Mouse (Mus musculus): ENCODE results near the gene Cdyl2.

Cdyl2 gene

DNA sequence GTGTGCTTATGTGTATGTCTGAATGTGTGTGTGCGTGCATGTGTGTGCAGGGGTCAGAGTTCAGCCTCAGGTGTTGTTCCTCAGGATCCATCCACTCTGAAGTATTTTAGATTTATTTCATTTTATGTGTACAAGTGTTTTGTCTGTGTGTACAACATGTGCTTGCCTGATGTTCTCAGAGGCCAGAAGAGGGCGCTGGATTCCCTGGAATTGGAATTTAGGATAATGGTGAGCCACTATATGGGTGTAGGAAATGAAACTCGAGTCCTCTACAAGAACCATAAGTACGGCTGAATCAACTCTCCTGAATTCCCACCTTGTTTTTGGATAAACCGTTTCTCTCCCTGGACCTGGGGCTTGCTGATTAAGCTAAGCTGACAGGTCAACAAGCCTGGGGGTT lies 61.2 kb downstream of the Cdyl2 start:
- DNase-seq (ENCODE audit: extremely low spot score), result no peak

DNA sequence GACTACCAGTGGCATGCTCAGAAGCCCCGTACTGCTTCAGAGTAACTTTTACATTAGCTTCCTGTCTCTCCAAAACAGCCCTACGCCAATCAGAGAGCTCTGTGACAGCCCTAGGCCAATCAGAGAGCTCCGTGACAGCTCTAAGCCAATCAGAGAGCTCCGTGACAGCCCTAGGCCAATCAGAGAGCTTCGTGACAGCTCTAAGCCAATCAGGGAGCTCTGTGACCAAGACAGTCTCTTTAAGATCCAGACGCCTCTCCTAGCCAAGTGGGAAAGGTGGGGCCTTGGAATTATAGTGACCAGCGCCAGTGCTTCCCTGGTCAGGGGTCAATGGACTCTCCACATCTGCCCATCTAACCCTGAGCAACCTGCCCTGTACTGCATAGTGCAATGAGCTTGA lies 62.2 kb downstream of the Cdyl2 start:
- no peak for DNase-seq (ENCODE audit: extremely low spot score)

- DNase-seq (ENCODE audit: extremely low spot score), result no peak
These were observed 63.8 kb downstream of the Cdyl2 start for GRCm38 (mm10) chr8:116668977-116669376.

GRCm38 (mm10) chr8:116666781-116667325 lies 65.9 kb downstream of the Cdyl2 start:
- no peak for DNase-seq (ENCODE audit: extremely low spot score)

DNA sequence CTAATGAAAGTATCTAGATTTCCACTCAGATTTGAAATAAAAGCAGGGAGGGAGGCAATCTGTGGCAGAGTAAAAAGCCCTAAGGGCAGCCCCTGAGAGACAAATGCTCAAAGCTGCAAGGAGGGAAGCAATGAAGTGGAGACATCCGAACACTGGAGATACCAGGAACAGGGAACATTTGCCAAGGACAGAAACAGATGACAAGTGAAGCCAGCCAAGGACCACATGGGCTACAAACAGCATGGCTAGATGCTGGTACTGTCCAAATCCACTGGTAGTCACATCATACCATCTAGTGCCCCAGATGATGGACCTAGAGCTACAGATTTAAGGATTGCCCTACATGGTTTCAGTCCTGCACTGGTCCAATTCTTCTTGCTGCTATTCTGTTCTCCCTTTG lies 71.3 kb downstream of the Cdyl2 start:
- no peak for DNase-seq (ENCODE audit: extremely low spot score)

- no peak for DNase-seq (ENCODE audit: extremely low spot score)
These were observed 76.0 kb downstream of the Cdyl2 start for GRCm38 (mm10) chr8:116656811-116657210.

DNA sequence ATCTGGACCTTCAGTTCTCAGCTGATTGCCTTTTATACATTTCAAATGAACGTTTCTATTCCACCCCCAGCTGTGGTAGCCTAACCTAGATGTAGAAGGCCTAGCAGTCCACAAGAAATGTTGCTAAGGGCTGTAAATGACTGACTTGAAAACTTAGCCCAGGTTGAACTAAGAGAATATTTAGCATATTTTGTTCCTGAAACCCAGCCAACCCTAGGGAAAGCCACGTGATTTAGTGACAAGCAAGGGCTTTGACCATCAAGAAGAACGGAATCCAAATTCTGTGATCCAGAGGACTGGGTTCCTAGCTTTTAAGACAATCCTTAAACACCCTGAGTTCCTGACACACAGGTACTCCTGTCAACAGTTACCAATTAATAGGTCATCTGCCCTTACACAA lies 77.9 kb downstream of the Cdyl2 start:
- no peak for DNase-seq (ENCODE audit: extremely low spot score)

GRCm38 (mm10) chr8:116652949-116653348 lies 79.8 kb downstream of the Cdyl2 start:
- DNase-seq (ENCODE audit: extremely low spot score), result no peak

DNA sequence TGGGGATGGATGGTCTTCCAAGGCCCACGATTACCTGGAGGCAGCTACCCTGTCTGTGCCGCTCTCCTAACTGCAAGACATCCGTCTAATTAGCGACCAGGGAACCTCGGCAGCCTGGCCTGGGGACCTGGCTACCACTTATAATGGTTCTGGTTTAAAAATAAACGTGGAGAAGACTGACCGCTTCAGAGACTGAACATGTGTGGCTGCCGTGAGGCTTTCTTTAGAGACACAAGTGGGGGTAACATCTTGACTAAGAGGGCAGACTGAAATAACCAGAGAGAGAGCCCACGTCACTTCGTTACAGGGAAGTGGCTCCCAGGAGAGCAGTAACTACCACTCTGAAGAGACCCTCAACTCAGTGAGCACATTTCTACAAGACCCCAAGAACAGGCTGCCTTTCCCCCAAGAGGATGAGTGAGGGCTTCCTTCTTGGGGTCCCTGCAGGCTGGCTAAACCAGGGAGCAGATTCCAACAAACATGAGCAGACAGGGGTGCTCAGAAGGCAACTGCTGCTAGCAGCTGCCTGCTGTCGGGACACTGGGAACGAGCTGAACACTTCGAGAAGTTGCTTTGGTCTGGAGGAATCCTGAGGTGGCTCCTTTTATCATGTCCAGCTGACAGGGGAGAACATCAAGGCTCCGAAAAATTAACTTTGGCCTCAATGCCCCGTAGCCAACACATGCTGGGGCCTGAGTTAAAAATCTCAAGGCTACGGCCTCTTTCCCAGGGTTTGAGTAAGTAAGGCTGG lies 82.6 kb downstream of the Cdyl2 start:
- DNase-seq (ENCODE audit: extremely low spot score), result no peak

- DNase-seq (ENCODE audit: extremely low spot score), result no peak
These were observed 87.4 kb downstream of the Cdyl2 start for GRCm38 (mm10) chr8:116645376-116645775.

- no peak for DNase-seq (ENCODE audit: extremely low spot score)
These were observed 91.9 kb downstream of the Cdyl2 start for GRCm38 (mm10) chr8:116640925-116641324.

GRCm38 (mm10) chr8:116637998-116638397 lies 94.8 kb downstream of the Cdyl2 start:
- no peak for DNase-seq (ENCODE audit: extremely low spot score)

DNA sequence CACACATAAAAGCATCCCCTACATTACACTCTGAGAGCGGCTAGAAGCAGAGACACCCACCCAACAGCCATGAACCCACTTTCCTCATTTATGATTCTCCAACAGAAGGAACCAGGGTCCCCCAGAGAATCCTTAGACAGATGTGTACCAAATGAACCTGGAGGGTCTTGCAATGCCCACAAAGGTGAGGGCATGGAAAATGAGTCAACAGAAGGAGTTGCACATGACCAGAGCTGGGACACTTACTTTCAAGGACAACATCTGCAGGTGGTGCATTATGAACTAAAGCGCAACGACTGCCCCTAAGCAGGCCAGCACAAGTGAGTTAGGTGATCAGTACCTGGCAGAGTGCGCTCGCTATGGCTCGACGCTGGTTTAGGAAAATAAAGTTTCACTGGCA lies 95.6 kb downstream of the Cdyl2 start:
- DNase-seq (ENCODE audit: extremely low spot score), result no peak

GRCm38 (mm10) chr8:116636396-116636795 lies 96.4 kb downstream of the Cdyl2 start:
- DNase-seq (ENCODE audit: extremely low spot score), result no peak

DNA sequence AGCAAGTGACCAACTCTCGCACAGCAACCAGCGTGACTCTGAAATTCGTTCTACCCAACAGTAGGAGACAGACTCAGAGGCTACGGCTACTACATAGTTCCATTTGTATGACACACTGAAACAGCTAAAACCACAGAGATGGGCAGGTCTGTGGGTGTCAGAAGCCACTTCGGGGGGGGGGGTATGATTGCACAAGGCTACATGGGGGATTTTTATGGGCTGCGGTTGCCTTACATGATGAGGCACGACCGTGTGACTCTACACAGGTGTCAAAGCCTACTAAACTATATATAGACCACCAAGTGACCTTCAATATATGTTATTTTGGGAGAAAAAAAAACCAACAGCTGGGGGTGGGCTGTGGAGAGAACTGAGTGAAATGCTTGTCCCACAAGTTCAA lies 96.8 kb downstream of the Cdyl2 start:
- no peak for DNase-seq (ENCODE audit: extremely low spot score)

GRCm38 (mm10) chr8:116635261-116635660 lies 97.5 kb downstream of the Cdyl2 start:
- no peak for DNase-seq (ENCODE audit: extremely low spot score)

DNA sequence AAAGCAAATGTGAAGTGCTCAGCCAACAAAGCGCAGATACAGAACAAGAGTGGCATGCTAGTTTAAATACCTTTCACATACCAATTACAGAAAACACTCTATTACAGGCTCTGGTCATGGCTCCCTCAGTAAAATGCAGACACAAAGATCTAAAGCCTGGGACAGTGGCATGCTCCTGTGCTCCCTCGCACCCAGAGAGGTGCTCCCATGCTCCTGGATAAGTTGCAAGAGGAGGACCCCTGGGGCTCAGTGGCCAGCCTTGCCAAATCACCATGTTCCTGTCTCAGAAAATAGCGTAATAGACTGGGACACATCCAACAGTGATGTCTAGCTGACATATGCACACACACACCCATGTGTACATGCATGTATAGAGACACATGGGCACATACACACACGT lies 98.4 kb downstream of the Cdyl2 start:
- no peak for DNase-seq (ENCODE audit: extremely low spot score)

DNA sequence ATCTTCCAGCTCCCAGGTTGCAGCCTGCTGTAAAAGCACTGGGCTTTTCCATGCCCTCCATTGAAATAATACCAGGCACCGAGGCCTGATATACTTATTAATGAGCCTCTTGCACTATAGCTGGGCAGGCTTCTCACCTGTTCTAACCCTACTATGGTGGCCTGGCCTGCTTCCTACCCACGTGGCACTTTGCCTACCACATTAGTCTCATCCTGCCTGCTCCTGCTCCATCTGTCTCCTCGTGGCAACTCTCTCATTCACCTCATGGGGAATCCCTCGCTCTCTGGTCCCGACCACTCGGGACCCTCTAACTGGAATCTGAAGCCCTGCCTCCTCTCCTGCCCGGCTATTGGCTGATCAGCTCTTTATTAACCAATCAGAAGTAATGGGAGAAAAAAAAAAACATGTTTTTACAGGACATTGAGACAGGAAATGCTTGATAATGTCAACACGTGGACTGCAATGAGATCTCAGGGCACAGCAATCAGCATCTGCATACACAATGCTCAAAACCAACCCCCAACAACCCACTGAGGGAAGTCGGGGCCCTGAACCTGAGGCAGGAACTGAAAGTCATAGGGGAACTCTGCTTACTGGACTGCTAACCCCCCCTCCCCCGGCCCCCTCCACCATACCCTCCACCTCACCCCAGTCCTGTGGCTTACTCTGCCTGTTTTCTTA lies 99.2 kb downstream of the Cdyl2 start:
- no peak for DNase-seq (ENCODE audit: extremely low spot score)

DNA sequence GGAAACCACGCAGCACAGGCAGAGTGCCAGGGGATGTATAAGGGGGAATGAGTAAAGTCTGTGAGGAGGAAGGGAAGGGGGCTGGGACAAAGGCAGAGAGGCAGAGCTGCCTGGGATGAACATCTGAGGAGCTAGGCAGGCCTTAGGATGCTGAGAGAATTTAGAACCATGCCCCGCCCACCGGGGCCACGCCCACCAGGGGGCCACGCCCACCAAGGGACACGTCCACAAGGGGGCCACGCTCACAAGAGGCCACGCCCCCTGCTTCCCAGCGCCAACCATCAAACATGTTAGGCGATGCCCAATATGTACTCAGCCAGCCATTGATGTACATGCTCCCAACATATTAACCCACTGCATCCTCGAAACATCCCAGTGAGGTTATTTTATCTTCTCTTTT lies 102.7 kb downstream of the Cdyl2 start:
- DNase-seq (ENCODE audit: extremely low spot score), result no peak

DNA sequence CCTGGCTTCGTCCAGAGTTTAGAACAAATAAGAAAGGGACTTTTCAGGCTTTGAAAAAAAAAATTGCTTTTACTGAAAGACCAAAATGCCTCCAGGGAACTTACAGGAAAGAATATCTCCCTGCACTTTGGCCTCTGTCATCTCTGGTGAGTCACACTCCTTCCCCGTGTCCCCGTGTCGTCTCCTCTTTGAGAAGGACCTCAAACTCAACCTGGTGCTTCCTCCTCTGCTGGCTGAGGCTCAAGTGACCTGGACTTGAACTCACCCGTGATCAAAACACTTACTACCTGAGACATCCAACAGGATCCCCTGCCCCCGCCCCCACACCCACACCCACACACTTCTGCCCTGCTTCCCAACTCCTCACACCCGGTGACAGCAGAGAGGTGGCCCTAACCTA lies 103.8 kb downstream of the Cdyl2 start:
- DNase-seq (ENCODE audit: extremely low spot score), result no peak

- DNase-seq (ENCODE audit: extremely low spot score), result no peak
These were observed 104.8 kb downstream of the Cdyl2 start for GRCm38 (mm10) chr8:116627854-116628479.

DNA sequence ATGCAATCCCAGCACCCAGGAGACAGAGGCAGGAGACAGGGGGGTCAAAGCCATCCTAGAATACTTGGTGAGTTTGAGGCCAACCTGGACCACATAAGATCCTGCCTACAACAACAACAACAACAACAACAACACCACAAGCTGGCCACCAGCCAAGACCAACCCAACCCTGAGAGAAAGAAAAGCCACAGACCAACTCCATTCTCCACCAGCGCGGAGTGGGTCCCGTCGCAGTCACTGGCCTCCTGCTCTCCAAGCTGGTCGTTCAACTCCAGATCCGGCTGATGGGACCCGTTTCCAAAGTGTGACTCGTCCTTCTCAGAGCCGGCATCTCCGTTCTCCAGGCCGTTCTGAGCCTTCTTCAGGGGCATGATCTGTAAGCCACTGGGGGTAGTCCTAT lies 109.2 kb downstream of the Cdyl2 start:
- DNase-seq (ENCODE audit: extremely low spot score), result no peak

- no peak for DNase-seq (ENCODE audit: extremely low spot score)
These were observed 110.5 kb downstream of the Cdyl2 start for GRCm38 (mm10) chr8:116622326-116622725.
